Mouse (Mus musculus): ENCODE results near the gene Tex45.
A peak's percentile ranks its signal among the peaks of the same experiment; 100 is the strongest.

Tex45 gene

GRCm38 (mm10) chr8:3536053-3536841 lies 65.6 kb downstream of the Tex45 start:
- peak; percentile 94 for DNase-seq (ENCODE audit: low read depth, low spot score)

Measured in ZHBTc4 (cell line).